Mouse (Mus musculus) lung, embryonic 14.5 days (tissue): Measurements from ENCODE around the gene Angptl7. TPM values are rescaled to one million over a fixed set of nuclear protein-coding genes. Genes with fewer than 3 reads are reported as not detected.

Experiments used
- ATAC-seq: fragments of 200-750 bp; cut with Nextera tagmentation; 2 replicates; pipeline ENCODE4 v1.8.0; 2017; ENCODE audit warnings: mild to moderate bottlenecking, moderate TSS enrichment, moderate library complexity; ENCODE audit not compliant: insufficient read depth
- DNase-seq: peaks from one replicate; pipeline ENCODE4 v3.0.0-alpha.2; 2015
- H3K27ac ChIP-seq: fragments of 300-500 bp; sonication (generic); 2 replicates; pipeline ENCODE4 v1.5.1; 2014; ENCODE audit warnings: low read depth, mild to moderate bottlenecking, moderate library complexity
- H3K27me3 ChIP-seq: fragments of 300-500 bp; sonication (generic); 2 replicates; pipeline ENCODE4 v1.6.1; 2014; ENCODE audit warnings: low read length, control low read depth; ENCODE audit not compliant: insufficient read depth
- H3K36me3 ChIP-seq: fragments of 300-500 bp; sonication (generic); 2 replicates; pipeline ENCODE4 v1.6.1; 2014; ENCODE audit warnings: control low read depth; ENCODE audit not compliant: insufficient read depth
- H3K4me1 ChIP-seq: fragments of 300-500 bp; sonication (generic); 2 replicates; pipeline ENCODE4 v1.6.1; 2014; ENCODE audit warnings: antibody characterized with exemption, control low read depth; ENCODE audit not compliant: insufficient read depth
- H3K4me2 ChIP-seq: fragments of 300-500 bp; sonication (generic); 2 replicates; pipeline ENCODE4 v1.6.1; 2014; ENCODE audit warnings: mild to moderate bottlenecking
- H3K4me3 ChIP-seq: fragments of 300-500 bp; sonication (generic); 2 replicates; pipeline ENCODE4 v1.5.1; 2014; ENCODE audit warnings: low read depth, low read length
- H3K9ac ChIP-seq: fragments of 300-500 bp; sonication (generic); 2 replicates; pipeline ENCODE4 v1.6.1; 2014
- H3K9me3 ChIP-seq: fragments of 300-500 bp; sonication (generic); 2 replicates; pipeline ENCODE4 v1.6.1; 2016; ENCODE audit warnings: low read depth, low read length, control low read depth
- CTCF ChIP-seq: IDR thresholded peaks from 2 replicates; pipeline ENCODE4 v1.5.1; 2016; ENCODE audit warnings: antibody characterized with exemption, low read depth
- WGBS: fragments of 180-500 bp; shearing (Covaris S2); extraction: QIAGEN DNeasy Blood & Tissue Kit; methylation state at CpG from one replicate; pipeline ENCODE4 v1.1.7; 2014; 5-methylcytosine and 5-hydroxymethylcytosine counted together
- polyA plus RNA-seq: library from polyadenylated mRNA; unstranded; fragments of >200 nt; fragmentation: Nextera tagmentation; extraction: Ambion mirVana; gene quantifications from 2 replicates; pipeline ENCODE4 v1.2.1, GENCODE M21; 2014

Gene Angptl7
- polyA plus RNA-seq, 1 experiment from 2014 or later: 0.75 TPM

GRCm38 (mm10) chr4:148448179-148448852, 51.9 kb downstream of the Angptl7 start, which contains the start of gene Mtor:
TSS of gene Mtor (plus strand) at chr4:148448611.
- peak; percentile 96 for ATAC-seq
- Histone ChIP-seq H3K4me1 (peaks cover 8% of the 10 kb centered on the region; the same call in 1 of the 2 replicates), H3K27me3 (no peaks in the 10 kb centered on the region), H3K4me2 (peak within 1 kb of the TSS; percentile 79), H3K4me3 (peak within 1 kb of the TSS; percentile 96), H3K27ac (0 out of 2 replicates have a peak within 1 kb of the TSS, but pooled peaks have one; percentile 43), H3K9me3 (no peaks in the 10 kb centered on the region), H3K36me3 (peaks cover 11% of the 10 kb centered on the region), H3K9ac (peak within 1 kb of the TSS; percentile 86)
- WGBS: under 1% methylated on average over 56 of the region's 56 CpGs
- TF ChIP-seq CTCF: no peak
- DNase-seq: peak; percentile 98

Other genes with a start within 250 kb of the Angptl7 start
- gene Disp3, start 212.5 kb downstream of the Angptl7 start, polyA plus RNA-seq: 0.18 TPM in 2 replicates
- 18.2 and 19.2 TPM in 2 replicates for gene Ubiad1, start 55.7 kb downstream of the Angptl7 start, polyA plus RNA-seq
- 21.3 and 23.5 TPM in 2 replicates for gene Mtor, start 51.8 kb downstream of the Angptl7 start, polyA plus RNA-seq
- gene Exosc10, start 58.0 kb upstream of the Angptl7 start, polyA plus RNA-seq: 104 and 105 TPM in 2 replicates
- 244 and 279 TPM in 2 replicates for gene Srm, start 91.0 kb upstream of the Angptl7 start, polyA plus RNA-seq
- gene Masp2, start 102.1 kb upstream of the Angptl7 start, polyA plus RNA-seq: 0.27 and 0.39 TPM in 2 replicates
- 172 and 186 TPM in 2 replicates for gene Tardbp, start 126.6 kb upstream of the Angptl7 start, polyA plus RNA-seq
- not detected in 2 replicates for gene Gm572, start 142.9 kb upstream of the Angptl7 start, polyA plus RNA-seq